Mouse (Mus musculus) stomach, postnatal 0 days (tissue): ENCODE measurements around the gene D430019H16Rik. TPM values are rescaled to one million over a fixed set of nuclear protein-coding genes. Genes with fewer than 3 reads are reported as not detected.

ENCODE experiments used
- ATAC-seq: fragments of 200-750 bp; cut with Nextera tagmentation; 2 replicates; pipeline ENCODE4 v1.8.0; 2017; ENCODE audit not compliant: low FRiP score, low TSS enrichment
- DNase-seq: peaks from one replicate; pipeline ENCODE4 v3.0.0-alpha.2; 2016; ENCODE audit warnings: low spot score
- H3K27ac ChIP-seq: fragments of 300-500 bp; sonication (generic); replicated peaks from 2 replicates; pipeline ENCODE4 v1.5.1; 2014; ENCODE audit warnings: mild to moderate bottlenecking, control low read depth
- H3K27me3 ChIP-seq: fragments of 300-500 bp; sonication (generic); 2 replicates; pipeline ENCODE4 v1.6.1; 2014; ENCODE audit warnings: low read length; ENCODE audit not compliant: control insufficient read depth, insufficient read depth
- H3K36me3 ChIP-seq: fragments of 300-500 bp; sonication (generic); 2 replicates; pipeline ENCODE4 v1.6.1; 2014; ENCODE audit warnings: low read length, mixed read lengths; ENCODE audit not compliant: control insufficient read depth, insufficient read depth
- H3K4me1 ChIP-seq: fragments of 300-500 bp; sonication (generic); replicated peaks from 2 replicates; pipeline ENCODE4 v1.6.1; 2014; ENCODE audit warnings: antibody characterized with exemption; ENCODE audit not compliant: control insufficient read depth, insufficient read depth
- H3K4me2 ChIP-seq: fragments of 300-500 bp; sonication (generic); replicated peaks from 2 replicates; pipeline ENCODE4 v1.6.1; 2014; ENCODE audit warnings: low read depth, mild to moderate bottlenecking, control low read depth, moderate library complexity
- H3K4me3 ChIP-seq: fragments of 300-500 bp; sonication (generic); 2 replicates; pipeline ENCODE4 v1.5.1; 2014; ENCODE audit warnings: low read depth, low read length, control low read depth
- H3K9ac ChIP-seq: fragments of 300-500 bp; sonication (generic); 2 replicates; pipeline ENCODE4 v1.6.1; 2014; ENCODE audit warnings: mild to moderate bottlenecking, low read length, control low read depth, mixed read lengths
- H3K9me3 ChIP-seq: fragments of 300-500 bp; sonication (generic); 2 replicates; pipeline ENCODE4 v1.6.1; 2016; ENCODE audit warnings: low read length; ENCODE audit not compliant: control insufficient read depth
- CTCF ChIP-seq: IDR thresholded peaks from 2 replicates; pipeline ENCODE4 v1.5.1; 2016; ENCODE audit warnings: antibody characterized with exemption, low read depth, mild to moderate bottlenecking, moderate library complexity
- EP300 ChIP-seq: optimal IDR thresholded peaks from 2 replicates; pipeline ENCODE3; 2016; ENCODE audit warnings: antibody characterized with exemption
- WGBS: fragments of 180-500 bp; shearing (Covaris S2); extraction: QIAGEN DNeasy Blood & Tissue Kit; methylation state at CpG from one replicate; pipeline ENCODE4 v1.1.7; 2014; 5-methylcytosine and 5-hydroxymethylcytosine counted together
- polyA plus RNA-seq: library from polyadenylated mRNA; unstranded; fragments of >200 nt; fragmentation: Nextera tagmentation; extraction: Ambion mirVana; gene quantifications from 2 replicates; pipeline ENCODE4 v1.2.1, GENCODE M21; 2015

Gene D430019H16Rik
- polyA plus RNA-seq, 1 experiment from 2014 or later: 0.55 TPM

DNA sequence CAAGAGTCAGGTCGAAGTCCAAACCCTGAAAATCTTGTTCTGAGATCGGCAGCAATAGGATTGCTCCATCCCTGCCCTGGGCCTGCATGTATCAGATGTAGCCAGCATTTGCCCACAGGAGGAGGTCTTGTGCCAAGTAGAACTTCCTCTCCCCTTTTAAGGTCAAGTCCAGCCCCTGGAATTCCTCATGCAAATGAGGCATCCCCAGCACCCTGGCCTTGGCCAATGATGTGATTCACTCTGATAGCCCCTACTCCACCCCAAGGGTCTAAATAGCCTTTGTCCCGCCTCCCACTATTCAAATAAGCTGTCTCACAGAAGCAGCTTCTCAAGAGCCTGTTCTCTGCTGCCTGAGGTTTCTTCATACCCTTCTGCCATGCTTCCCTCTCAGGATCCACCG lies 81.2 kb downstream of the D430019H16Rik start:
- H3K4me2 ChIP-seq: no peak overlapping the region
- DNase-seq: no peak
- no peaks in the 10 kb centered on the region for H3K9me3 ChIP-seq
- TF ChIP-seq CTCF: no peak
- TF ChIP-seq EP300: no peak
- no peak for ATAC-seq
- H3K27ac ChIP-seq: no peak overlapping the region
- WGBS: 91% methylated on average over 4 of the region's 4 CpGs
- H3K4me3 ChIP-seq: no peak overlapping the region
- no peak overlapping the region for H3K9ac ChIP-seq
- no peaks in the 10 kb centered on the region for H3K27me3 ChIP-seq
- no peaks in the 10 kb centered on the region for H3K4me1 ChIP-seq
- no peaks in the 10 kb centered on the region for H3K36me3 ChIP-seq

DNA sequence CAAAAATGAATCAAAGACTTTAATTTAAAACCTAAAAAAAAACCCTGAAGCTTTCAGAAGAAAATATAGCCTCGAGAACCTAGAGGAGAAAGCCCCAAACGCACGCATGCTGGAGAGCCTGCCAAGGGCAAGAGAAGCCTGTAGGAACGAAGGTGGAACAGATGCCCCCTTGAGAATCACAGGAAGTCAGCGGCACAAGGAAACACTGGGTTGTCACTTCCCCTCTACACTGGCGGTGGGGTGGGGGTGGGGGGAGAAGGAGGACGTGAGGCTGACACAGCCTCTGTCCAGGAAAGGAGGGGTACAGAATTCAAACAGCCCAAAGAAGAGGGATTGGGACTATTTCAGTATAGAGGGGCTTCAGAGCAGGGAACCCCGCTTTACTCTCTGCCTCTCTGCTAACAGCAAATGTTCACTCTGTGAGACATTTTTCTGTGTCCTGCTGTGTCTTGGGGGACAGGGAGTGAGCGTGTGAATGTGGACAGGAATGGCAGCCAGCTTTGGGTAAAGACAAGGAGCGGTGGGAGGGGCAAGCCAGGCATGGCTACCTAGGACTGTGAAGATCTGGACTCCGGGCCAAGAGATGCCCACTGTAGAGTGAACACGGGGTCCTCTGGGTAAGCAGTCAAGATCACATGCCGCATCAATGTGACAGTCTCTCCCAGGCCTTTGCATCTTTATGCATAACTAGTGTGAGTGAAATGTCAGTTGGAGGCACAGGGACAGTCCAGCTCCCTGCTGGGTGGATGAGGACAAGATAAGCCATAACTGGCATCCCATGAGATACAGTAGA lies 82.5 kb downstream of the D430019H16Rik start:
- Histone ChIP-seq H3K4me1 (no peaks in the 10 kb centered on the region), H3K27ac (no peak overlapping the region; the same call in 1 of the 2 replicates), H3K4me3 (no peak overlapping the region), H3K36me3 (no peaks in the 10 kb centered on the region), H3K27me3 (no peaks in the 10 kb centered on the region), H3K9ac (no peak overlapping the region), H3K4me2 (no peak overlapping the region), H3K9me3 (no peaks in the 10 kb centered on the region)
- ATAC-seq: no peak
- TF ChIP-seq CTCF: no peak
- TF ChIP-seq EP300: no peak
- DNase-seq: no peak
- 64% methylated on average over 13 of the region's 13 CpGs for WGBS

DNA sequence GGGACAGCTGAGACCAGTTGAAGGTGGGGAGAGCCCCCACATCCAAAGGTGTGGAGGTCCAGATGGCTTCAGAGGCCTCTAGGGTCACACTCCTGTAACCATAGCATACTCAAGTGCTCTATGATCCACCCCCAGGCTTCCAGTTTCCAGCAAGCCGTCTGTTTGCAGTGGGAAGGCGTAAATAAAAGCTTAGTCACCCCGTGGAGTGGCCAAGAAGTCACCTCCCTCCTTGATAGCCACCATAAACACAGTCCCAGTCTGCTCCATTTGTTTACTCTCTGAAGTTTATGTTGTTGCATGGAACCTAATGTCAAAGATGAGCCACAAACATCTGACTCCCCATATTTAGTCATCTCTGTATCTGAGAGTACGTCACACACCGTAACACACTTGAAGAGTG lies 83.5 kb downstream of the D430019H16Rik start:
- no peak for DNase-seq
- Histone ChIP-seq H3K4me2 (no peak overlapping the region), H3K27ac (no peak overlapping the region), H3K9me3 (no peaks in the 10 kb centered on the region), H3K27me3 (no peaks in the 10 kb centered on the region), H3K4me1 (no peaks in the 10 kb centered on the region), H3K4me3 (no peak overlapping the region), H3K9ac (no peak overlapping the region), H3K36me3 (no peaks in the 10 kb centered on the region)
- peak; percentile 47; the same call in 1 of the 2 replicates for ATAC-seq
- TF ChIP-seq CTCF (no peak), EP300 (no peak)
- WGBS: 49% methylated on average over 5 of the region's 5 CpGs

DNA sequence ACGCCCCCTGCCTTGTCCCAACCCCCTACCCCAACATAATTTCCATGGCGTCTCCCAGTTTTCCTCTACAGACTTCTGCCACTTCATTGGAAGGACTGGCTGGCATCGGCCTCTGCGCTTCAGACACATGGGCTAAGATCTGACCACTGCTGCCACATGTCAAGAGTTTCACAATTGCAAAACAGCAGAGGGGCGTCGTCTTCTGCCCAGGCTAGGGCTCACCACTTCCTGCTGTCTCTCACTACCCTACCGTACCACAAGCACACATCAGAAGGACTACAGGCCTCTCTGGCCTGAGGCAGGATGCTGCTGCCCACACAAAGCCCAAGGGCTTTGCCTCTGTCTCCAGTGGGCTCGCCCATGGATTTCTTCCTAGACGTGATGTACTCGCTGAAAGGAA lies 86.0 kb downstream of the D430019H16Rik start:
- ATAC-seq (no peak), DNase-seq (no peak)
- whole genome bisulfite sequencing: 88% methylated on average over 10 of the region's 10 CpGs
- Histone ChIP-seq H3K36me3 (no peaks in the 10 kb centered on the region), H3K27me3 (no peaks in the 10 kb centered on the region), H3K4me3 (no peak overlapping the region), H3K4me1 (no peaks in the 10 kb centered on the region), H3K9ac (no peak overlapping the region), H3K9me3 (no peaks in the 10 kb centered on the region), H3K27ac (no peak overlapping the region), H3K4me2 (no peak overlapping the region)
- TF ChIP-seq EP300: no peak

DNA sequence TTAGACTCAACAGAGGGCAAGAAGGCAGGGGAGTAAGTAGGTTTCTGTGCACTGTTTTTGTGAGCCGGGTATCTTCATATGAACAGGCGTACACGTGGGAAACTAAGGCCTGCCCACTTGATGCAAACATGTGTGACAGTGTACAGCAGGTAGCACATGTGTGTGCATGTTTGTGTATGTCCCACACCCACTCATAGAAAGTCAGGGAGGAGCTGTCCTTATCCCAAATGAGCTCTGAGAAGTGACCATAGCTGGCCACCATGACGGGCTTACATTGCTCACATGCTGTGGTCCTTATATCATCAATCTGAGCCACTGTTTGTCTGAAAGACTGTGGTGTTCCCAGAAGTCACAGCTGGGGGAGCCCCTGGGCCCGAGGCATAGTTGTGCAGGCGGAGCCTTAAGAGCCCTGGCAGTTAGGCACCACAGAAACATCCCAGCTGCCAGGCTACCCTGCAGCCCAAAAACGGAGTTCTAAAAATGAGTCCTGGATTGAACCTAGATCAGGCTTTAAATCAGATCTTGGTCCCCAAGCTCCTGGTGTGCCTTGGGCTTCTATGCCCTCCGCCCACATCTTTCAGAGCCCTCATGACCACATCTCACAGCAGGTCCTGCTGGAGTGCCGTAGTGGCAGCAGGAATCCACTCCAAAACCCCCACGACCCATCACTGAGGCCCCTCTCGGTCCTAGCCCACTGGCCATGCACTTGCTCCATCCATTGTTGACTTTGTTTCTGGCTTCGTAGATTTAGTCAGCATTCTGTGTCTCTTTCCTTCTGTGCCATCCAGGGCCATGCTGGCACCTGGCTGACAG lies 88.1 kb downstream of the D430019H16Rik start:
- ATAC-seq: no peak
- WGBS: 65% methylated on average over 12 of the region's 12 CpGs
- H3K27me3 ChIP-seq: no peaks in the 10 kb centered on the region

More for the DNA sequence above, 88.1 kb downstream of the D430019H16Rik start:
- no peaks in the 10 kb centered on the region for H3K9me3 ChIP-seq
- no peaks in the 10 kb centered on the region for H3K36me3 ChIP-seq
- DNase-seq: no peak
- H3K4me1 ChIP-seq: peaks cover 2% of the 10 kb centered on the region; the same call in 1 of the 2 replicates
- TF ChIP-seq EP300 (no peak), CTCF (peak; percentile 43; the same call in 1 of the 2 replicates)
- H3K27ac ChIP-seq: no peak overlapping the region
- no peak overlapping the region for H3K9ac ChIP-seq
- no peak overlapping the region for H3K4me3 ChIP-seq
- H3K4me2 ChIP-seq: no peak overlapping the region
